ENCODE assay signal across 10 mouse cellular contexts in genomic region chr7:49266422-49266821, GRCm38 (mm10).
DNase-seq lines count a peak whose midpoint lies in the region; ATAC-seq and TF ChIP-seq lines count a peak whose summit lies in the region.
"Had no signal": no experiment of that assay in that cellular context is flagged by ENCODE, and none has a peak within 500 bp of the region (broad histone marks: within the 10 kb centered on the region; RNA-seq: fewer than 3 reads in every experiment).

No protein-coding gene starts in this region.

- H3K36me3 ChIP-seq in heart, postnatal 0 days (replicated peaks; ENCODE audit: control insufficient read depth, insufficient read depth, low read length): no peaks in the 10 kb centered on the region
- H3K36me3 ChIP-seq: liver, embryonic 12.5 days had no signal

- no peaks in the 10 kb centered on the region for H3K27me3 ChIP-seq in heart, postnatal 0 days (ENCODE audit: control insufficient read depth, insufficient read depth, low read length)

- DNase-seq in gastrocnemius, postnatal 10 days: peak; percentile 48
- DNase-seq in gastrocnemius, postnatal 4 days (ENCODE audit: low spot score in 2 of 2): no peak
- DNase-seq in right cerebral cortex, postnatal 4 days: peak; percentile 61
- DNase-seq in right cerebral cortex, postnatal 36 days (ENCODE audit: low spot score in 2 of 2): no peak
- DNase-seq in heart, postnatal 0 days (ENCODE audit: low spot score): peak; percentile 57
- no peak for DNase-seq in retina, postnatal 1 day
- DNase-seq in thymus, postnatal 36 days: no peak
- no peak for DNase-seq in yolk sac, embryonic 10.5 days (ENCODE audit: low spot score)

- H3K4me2 ChIP-seq in heart, postnatal 0 days (ENCODE audit: low read depth, low read length): no peak overlapping the region
- H3K4me2 ChIP-seq: liver, embryonic 12.5 days had no signal

- H3K9ac ChIP-seq in heart, postnatal 0 days (replicated peaks; ENCODE audit: low read depth, low read length): no peak overlapping the region; the same call in 1 of the 2 replicates
- H3K9ac ChIP-seq: liver, embryonic 12.5 days had no signal

- no peaks in the 10 kb centered on the region for H3K9me3 ChIP-seq in heart, postnatal 0 days (replicated peaks; ENCODE audit: control insufficient read depth, low read length)
- H3K9me3 ChIP-seq: liver, embryonic 12.5 days had no signal

- TF ChIP-seq CTCF in heart, postnatal 0 days (IDR thresholded peaks at IDR 0.05; ENCODE audit: low read depth): no peak

- H3K4me3 ChIP-seq in heart, postnatal 0 days (ENCODE audit: low read depth, low read length): no peak overlapping the region
- H3K4me3 ChIP-seq: liver, embryonic 12.5 days had no signal

- 30% methylated on average over 6 of the region's 6 CpGs for WGBS in heart, postnatal 0 days

- H3K4me1 ChIP-seq in heart, postnatal 0 days (ENCODE audit: control insufficient read depth, insufficient read depth): peaks cover 56% of the 10 kb centered on the region
- H3K4me1 ChIP-seq: liver, embryonic 12.5 days had no signal

- TF ChIP-seq EP300 in heart, postnatal 0 days (IDR thresholded peaks at IDR 0.05; ENCODE audit: low read depth): no peak

- peak; percentile 63 for ATAC-seq in heart, postnatal 0 days (ENCODE audit: insufficient read depth, low read depth)
- ATAC-seq: liver, embryonic 12.5 days had no signal

- H3K27ac ChIP-seq in heart, postnatal 0 days (ENCODE audit: low read depth): peak overlapping the region; percentile 78
- H3K27ac ChIP-seq: kidney, postnatal 0 days; liver, embryonic 12.5 days had no signal

Comparison
In these comparisons a context has a peak if more than half of its experiments do, and no peak if none do; other contexts are left out.
1. DNase-seq: peak in gastrocnemius, postnatal 10 days (single experiment), right cerebral cortex, postnatal 4 days (single experiment) and heart, postnatal 0 days (single experiment); none in gastrocnemius, postnatal 4 days (0 of 2), right cerebral cortex, postnatal 36 days (0 of 2), retina, postnatal 1 day (single experiment), thymus, postnatal 36 days (0 of 2) and yolk sac, embryonic 10.5 days (single experiment).